Mouse (Mus musculus): ENCODE measurements around the gene AU040320. TPM values are rescaled to one million over a fixed set of nuclear protein-coding genes. Genes with fewer than 3 reads are reported as not detected.

AU040320 gene
- total RNA-seq, 4 experiments from 2014 or later, result 27.8 to 33.6 (median 31.3) TPM

GRCm38 (mm10) chr4:126750046-126750683 is 3.2 kb upstream of the AU040320 start:
- no peak for DNase-seq (ENCODE audit: low spot score)

GRCm38 (mm10) chr4:126750863-126751555 is 2.3 kb upstream of the AU040320 start:
- DNase-seq (ENCODE audit: low spot score), result no peak

- no peak for DNase-seq (ENCODE audit: low spot score)
Measured at GRCm38 (mm10) chr4:126751556-126752023, 1.8 kb upstream of the AU040320 start.

- DNase-seq (ENCODE audit: low spot score), result no peak
Measured at GRCm38 (mm10) chr4:126752024-126752607, 1.2 kb upstream of the AU040320 start.

- no peak for DNase-seq (ENCODE audit: low spot score)
Measured at GRCm38 (mm10) chr4:126752608-126753141, 669 bp upstream of the AU040320 start.

GRCm38 (mm10) chr4:126754231-126754611 is 877 bp downstream of the AU040320 start:
- DNase-seq (ENCODE audit: low spot score), result no peak

GRCm38 (mm10) chr4:126754736-126755374 is 1.5 kb downstream of the AU040320 start:
- DNase-seq (ENCODE audit: low spot score), result no peak

- no peak for DNase-seq (ENCODE audit: low spot score)
Measured at GRCm38 (mm10) chr4:126756766-126757165, 3.4 kb downstream of the AU040320 start.

- no peak for DNase-seq (ENCODE audit: low spot score)
Measured at GRCm38 (mm10) chr4:126758299-126758698, 5.0 kb downstream of the AU040320 start.

GRCm38 (mm10) chr4:126759435-126759834 is 6.1 kb downstream of the AU040320 start:
- DNase-seq (ENCODE audit: low spot score), result no peak

GRCm38 (mm10) chr4:126762586-126763359 is 9.4 kb downstream of the AU040320 start:
- DNase-seq (ENCODE audit: low spot score), result no peak

GRCm38 (mm10) chr4:126763483-126763882 is 10.1 kb downstream of the AU040320 start:
- no peak for DNase-seq (ENCODE audit: low spot score)

- no peak for DNase-seq (ENCODE audit: low spot score)
Measured at GRCm38 (mm10) chr4:126769800-126770563, 16.6 kb downstream of the AU040320 start.

GRCm38 (mm10) chr4:126770831-126771230 is 17.5 kb downstream of the AU040320 start:
- no peak for DNase-seq (ENCODE audit: low spot score)

- DNase-seq (ENCODE audit: low spot score), result no peak
Measured at GRCm38 (mm10) chr4:126773871-126774270, 20.5 kb downstream of the AU040320 start.

GRCm38 (mm10) chr4:126775182-126775581 is 21.8 kb downstream of the AU040320 start:
- DNase-seq (ENCODE audit: low spot score), result no peak

- no peak for DNase-seq (ENCODE audit: low spot score)
Measured at GRCm38 (mm10) chr4:126779148-126779581, 25.8 kb downstream of the AU040320 start.

- no peak for DNase-seq (ENCODE audit: low spot score)
Measured at GRCm38 (mm10) chr4:126779826-126780775, 26.8 kb downstream of the AU040320 start.

GRCm38 (mm10) chr4:126781871-126782270 is 28.5 kb downstream of the AU040320 start:
- no peak for DNase-seq (ENCODE audit: low spot score)

Measured in heart, adult 8-10 months (tissue).